Mouse (Mus musculus): ENCODE measurements around the gene Rwdd3.

Gene Rwdd3

GRCm38 (mm10) chr3:121171243-121171871, at the start of gene Rwdd3:
Gene Rwdd3, minus strand, starts transcription at chr3:121171695.
- DNase-seq (ENCODE audit: low spot score in 2 of 2) = peak; percentile 86 to 92

DNA sequence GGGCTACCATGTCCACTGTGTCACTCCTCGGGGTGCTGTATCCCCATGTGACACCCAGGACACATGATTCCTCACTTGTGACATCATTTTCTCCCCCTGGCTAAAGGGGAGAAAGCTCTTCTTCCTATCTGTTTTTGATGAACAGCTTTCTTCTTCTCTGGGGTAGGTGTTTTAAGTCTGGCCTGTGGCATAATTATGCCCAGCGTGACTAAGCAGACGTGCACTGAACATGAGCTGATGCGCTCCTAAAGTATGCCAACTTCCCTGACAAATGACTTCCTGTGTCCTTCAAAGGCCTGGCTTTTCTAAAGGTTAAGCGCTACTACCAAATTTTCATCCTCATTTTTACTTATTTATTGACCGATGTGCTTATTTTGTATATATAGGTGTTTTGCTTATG, 45.5 kb upstream of the Rwdd3 start:
- no peak for DNase-seq (ENCODE audit: low spot score in 2 of 2)

GRCm38 (mm10) chr3:121213501-121213900, 42.0 kb upstream of the Rwdd3 start:
- DNase-seq (ENCODE audit: low spot score in 2 of 2) = no peak

GRCm38 (mm10) chr3:121212156-121212555, 40.7 kb upstream of the Rwdd3 start:
- no peak for DNase-seq (ENCODE audit: low spot score in 2 of 2)

DNA sequence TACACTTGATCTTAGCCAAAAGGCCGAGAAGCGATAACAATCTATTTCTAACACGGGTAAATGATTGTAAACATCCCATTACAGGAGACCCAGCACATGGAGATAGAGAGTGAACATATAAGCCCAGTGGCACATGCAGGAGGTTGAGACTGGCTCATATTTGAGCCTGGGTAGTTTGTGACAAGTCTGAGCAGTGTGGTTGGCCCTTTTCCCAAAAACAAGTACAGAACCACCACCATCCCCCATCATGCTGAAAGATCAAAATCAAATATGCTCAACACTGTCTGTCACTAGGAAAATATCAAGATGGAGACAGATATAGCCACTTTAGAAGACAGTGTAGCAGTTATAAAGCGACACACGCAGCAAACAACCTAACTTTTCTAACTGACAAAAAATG, 37.5 kb upstream of the Rwdd3 start:
- DNase-seq (ENCODE audit: low spot score in 2 of 2) = no peak

DNA sequence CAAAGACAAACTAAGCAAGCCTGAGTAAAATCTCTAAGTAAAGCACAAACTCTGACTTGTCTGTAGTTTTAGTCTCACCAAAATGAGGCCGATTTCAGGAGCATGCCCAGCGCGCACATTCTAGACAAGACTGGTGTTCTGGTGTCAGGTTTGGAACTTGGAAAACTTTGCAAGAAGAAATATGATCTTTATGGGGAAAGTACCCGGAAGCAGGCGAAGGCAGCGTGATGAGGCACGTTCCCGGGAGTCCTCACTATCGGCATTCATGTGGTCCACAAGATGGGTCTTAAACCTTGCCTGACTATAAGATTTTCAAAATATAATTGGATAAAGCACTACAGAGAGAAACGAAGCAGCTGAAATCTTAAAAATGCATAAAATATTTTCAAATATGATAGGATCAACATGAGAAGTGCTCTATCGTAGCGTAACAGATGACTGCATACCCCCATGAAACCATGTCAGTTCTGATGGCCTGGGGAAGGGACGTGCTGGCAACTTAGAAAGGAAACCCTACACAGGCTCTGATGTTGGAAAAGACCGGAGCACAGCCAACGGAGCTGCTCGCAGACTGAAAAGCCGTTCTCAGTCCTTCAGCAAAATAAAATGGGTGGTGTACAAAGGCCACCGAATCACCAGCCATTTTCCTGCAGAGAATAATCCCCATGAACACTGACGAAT, 34.8 kb upstream of the Rwdd3 start:
- no peak for DNase-seq (ENCODE audit: low spot score in 2 of 2)

DNA sequence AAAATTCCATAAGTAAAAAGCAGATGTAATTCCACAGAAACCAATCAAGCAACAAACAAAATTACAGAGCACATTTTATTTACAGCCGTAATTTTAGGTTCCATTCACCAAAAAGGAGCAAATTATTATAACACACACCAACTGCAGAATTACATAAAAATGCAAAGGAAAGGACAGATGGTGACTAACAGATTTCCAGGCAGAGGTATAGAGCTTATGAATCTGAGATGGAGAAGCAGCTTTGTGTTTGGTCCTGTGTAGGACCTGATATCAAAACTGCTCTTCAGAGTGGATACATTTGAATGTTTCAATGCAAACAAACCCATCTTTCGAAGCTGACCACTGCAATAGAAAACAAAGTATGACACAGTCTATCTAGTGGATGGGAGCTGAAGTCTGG, 31.1 kb upstream of the Rwdd3 start:
- no peak for DNase-seq (ENCODE audit: low spot score in 2 of 2)

DNA sequence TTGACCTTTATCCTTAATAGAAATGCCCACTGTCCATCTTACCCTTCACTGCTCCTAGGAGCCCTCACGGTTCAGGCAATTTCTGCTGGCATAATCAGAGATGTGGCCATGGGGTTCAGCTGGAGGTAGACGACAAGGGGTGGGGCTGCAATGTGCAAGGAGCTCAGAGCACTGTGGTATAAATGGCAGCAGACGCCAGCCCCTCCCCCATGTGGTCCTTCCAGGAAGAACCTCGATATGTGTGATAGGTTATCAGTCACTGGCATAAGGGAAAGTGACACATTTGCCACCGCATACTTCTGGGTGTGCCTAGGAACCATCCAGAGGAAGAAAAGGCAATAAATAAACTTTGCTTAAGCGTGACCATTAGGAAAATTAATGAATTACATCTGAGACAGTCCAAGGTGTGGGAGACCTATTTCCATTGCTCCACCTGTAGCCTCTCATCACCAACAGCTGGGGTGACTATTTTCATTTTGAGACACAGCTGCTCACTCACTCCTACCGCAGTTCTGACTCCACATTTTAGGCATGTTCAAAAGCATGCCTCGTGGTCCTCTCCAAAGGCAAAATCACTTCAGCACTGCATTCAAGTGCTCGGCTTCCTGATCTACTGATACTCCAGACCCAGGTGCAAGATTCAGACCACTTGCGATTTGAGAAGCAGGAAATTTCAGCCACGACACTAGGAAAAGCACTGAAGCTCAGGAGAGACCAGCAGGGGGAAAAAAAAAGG, 29.7 kb upstream of the Rwdd3 start:
- DNase-seq (ENCODE audit: low spot score in 2 of 2) = peak; percentile 30 to 74

GRCm38 (mm10) chr3:121189199-121189598, 17.7 kb upstream of the Rwdd3 start:
- DNase-seq (ENCODE audit: low spot score in 2 of 2) = no peak

GRCm38 (mm10) chr3:121187510-121187909, 16.0 kb upstream of the Rwdd3 start:
- no peak for DNase-seq (ENCODE audit: low spot score in 2 of 2)

DNA sequence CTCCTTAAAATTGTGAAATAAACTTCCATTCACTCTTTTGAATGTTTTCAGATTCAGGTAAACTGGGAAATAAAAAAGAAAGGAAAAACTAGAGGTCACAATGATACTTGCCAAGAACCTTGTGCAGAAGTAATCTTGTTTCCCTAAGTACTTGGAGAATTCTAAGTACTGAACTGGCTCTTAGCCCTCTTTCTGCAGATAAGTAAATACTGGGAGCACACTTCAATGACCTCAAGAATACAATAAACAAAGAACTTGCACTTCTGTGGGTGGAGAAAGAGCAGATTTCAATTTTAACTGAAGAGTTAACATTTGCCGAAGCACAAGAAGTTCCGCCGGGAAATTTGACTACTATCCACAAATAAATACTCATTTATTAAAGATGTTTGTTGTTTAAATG, 15.4 kb upstream of the Rwdd3 start:
- DNase-seq (ENCODE audit: low spot score in 2 of 2) = no peak

- DNase-seq (ENCODE audit: low spot score in 2 of 2) = no peak
Observed at GRCm38 (mm10) chr3:121185197-121185596, 13.7 kb upstream of the Rwdd3 start.

DNA sequence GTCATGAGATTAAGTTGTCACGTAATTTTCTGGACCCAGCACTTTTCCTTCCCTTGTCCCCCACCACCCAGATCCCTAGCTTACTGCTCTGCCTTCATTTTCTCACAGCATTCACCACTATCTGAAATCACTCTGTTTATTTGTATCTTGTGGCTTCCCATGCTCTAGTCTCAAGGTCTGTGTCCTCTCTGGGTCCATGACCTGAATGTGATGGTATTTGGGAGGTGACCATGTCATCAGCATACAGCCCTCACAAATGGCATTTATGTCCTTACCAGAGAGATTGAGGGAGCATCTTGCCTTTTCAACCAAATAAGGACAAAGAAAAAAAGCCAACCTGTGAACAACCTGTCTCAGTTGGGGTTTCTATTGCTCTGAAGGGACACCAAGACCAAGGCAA, 4.5 kb upstream of the Rwdd3 start:
- DNase-seq (ENCODE audit: low spot score in 2 of 2) = no peak

DNA sequence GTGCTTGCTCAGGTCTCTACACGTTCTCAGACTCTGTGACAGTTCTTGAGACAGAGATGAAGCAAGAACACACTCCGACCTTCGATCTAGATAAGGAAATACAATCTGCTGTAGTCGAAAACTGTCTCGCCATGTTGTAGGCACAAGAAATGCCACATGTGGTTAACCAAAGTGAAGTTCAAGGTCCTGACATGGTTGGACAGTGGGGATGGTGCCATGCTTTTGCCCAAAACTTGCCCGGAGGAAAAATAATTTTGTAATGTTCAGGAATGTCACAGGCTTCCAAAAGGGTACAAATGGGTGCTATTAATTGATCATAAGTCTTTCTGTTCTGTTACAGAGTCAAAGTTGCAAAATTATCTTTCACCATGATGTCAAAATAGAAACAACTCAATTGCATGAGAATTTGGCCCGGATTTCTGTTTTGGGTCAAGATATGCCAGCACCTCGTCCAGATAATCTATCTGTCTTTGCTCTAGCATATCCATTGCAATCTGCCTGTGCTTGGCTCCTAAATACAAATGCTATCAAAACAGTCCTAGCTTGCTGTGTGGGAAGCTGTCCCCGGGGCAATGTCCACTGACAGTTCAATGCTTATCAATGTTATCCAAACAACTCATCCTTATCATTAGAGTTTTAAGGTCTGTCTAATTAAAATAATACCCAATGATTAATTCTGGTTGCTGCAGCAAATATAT, 2.9 kb upstream of the Rwdd3 start:
- DNase-seq (ENCODE audit: low spot score in 2 of 2) = no peak

DNA sequence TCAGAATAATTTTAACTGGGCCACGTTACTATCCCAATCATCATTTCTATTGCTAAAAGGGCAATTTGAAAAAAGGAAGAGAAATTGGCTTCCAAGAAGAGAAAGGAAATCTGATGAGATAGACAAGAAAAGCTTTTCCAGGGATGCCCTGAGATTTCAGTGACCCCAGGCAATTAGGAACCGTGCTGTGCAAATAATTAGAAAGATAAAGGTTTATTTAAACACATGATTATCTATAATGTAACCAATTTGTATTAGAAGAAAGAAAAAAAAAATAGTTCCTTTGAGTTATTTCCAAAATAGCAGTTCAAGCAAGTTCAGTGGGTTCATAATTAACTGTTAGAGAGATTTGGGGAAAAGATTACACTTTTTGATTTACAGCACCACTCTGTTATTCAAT, 1.2 kb upstream of the Rwdd3 start:
- DNase-seq (ENCODE audit: low spot score in 2 of 2) = no peak

DNA sequence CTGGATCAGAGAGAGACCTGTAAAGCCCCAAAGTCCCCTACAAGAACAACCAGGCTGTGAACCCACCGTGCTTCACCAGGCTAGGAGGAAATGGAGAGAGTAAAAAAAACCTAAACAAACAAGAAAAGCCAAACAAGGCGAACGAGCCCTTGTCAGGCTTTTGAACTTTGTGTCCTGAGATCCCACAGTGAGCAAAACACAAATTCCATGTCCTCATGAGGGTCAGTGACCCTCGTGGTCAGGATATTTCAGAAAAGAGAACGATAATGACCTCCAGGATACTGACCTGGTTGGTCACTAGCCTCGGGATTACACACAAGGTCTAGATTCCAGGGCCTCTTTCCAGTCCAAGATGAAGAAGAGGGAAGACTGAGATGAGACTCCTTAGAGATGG, 374 bp upstream of the Rwdd3 start:
- DNase-seq (ENCODE audit: low spot score in 2 of 2) = no peak

- DNase-seq (ENCODE audit: low spot score in 2 of 2) = no peak
Observed at GRCm38 (mm10) chr3:121170631-121171030, 864 bp downstream of the Rwdd3 start.

GRCm38 (mm10) chr3:121169092-121169942, 2.2 kb downstream of the Rwdd3 start:
- no peak for DNase-seq (ENCODE audit: low spot score in 2 of 2)

- DNase-seq (ENCODE audit: low spot score in 2 of 2) = no peak
Observed at GRCm38 (mm10) chr3:121168581-121168980, 2.9 kb downstream of the Rwdd3 start.

GRCm38 (mm10) chr3:121163271-121163819, 8.2 kb downstream of the Rwdd3 start:
- peak; percentile 79 to 91 for DNase-seq (ENCODE audit: low spot score in 2 of 2)

GRCm38 (mm10) chr3:121161661-121162060, 9.8 kb downstream of the Rwdd3 start:
- DNase-seq (ENCODE audit: low spot score in 2 of 2) = peak in 1 of 2 experiments; percentile 70

Measured in spleen, postnatal 10 days (tissue).